18 mouse cellular contexts compared by ENCODE assay signal in the genomic region with DNA sequence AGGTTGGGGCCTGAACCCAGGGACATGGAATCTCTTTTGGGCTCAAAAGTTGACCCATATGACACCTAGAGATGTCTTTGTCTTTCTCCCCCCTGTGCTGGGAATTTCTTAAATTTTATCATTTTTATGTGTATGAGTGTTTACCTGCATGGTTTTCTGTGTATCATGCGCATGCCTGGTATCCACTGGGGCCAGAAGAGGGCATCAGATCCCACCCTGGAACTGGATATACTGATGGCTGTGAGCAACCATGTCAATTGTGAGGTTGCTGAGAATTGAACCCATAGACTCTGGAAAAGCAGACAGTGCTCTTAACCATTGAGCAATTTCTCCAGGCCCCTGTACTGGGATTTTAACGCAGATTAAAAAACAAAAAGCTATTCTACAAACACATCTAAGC.
A peak's percentile ranks its signal among the peaks of the same experiment; 100 is the strongest.
DNase-seq lines count a peak whose midpoint lies in the region; ATAC-seq and TF ChIP-seq lines count a peak whose summit lies in the region.
"Had no signal": no experiment of that assay in that cellular context is flagged by ENCODE, and none has a peak within 500 bp of the region (broad histone marks: within the 10 kb centered on the region; RNA-seq: fewer than 3 reads in every experiment).

No protein-coding gene starts in this region.

- TF ChIP-seq EP300 in MEL (IDR thresholded peaks at IDR 0.05; ENCODE audit: low read depth in 1 of 2, low read length in 2 of 2): no peak

- H3K79me2 ChIP-seq in MEL (ENCODE audit: control insufficient read depth, insufficient read depth, low read length, poor library complexity): no peaks in the 10 kb centered on the region

- no peaks in the 10 kb centered on the region for H3K9me3 ChIP-seq in heart, embryonic 15.5 days (replicated peaks)
- no peaks in the 10 kb centered on the region for H3K9me3 ChIP-seq in MEL (replicated peaks; ENCODE audit: insufficient read depth, low read length)
- H3K9me3 ChIP-seq: G1E; limb, embryonic 12.5 days; liver, embryonic 13.5 days; midbrain, embryonic 13.5 days; neural tube, embryonic 12.5 days had no signal

- no peak for TF ChIP-seq POLR2A in MEL (IDR thresholded peaks at IDR 0.05; ENCODE audit: control insufficient read depth in 1 of 2, insufficient read depth in 1 of 2, low read depth in 1 of 2, low read length in 2 of 2, poor library complexity in 1 of 2)
- no peak for TF ChIP-seq POLR2A in small intestine, adult 2 months (IDR thresholded peaks at IDR 0.05; ENCODE audit: low read depth, low read length)

- 94% methylated on average over 2 of the region's 2 CpGs for WGBS in heart, embryonic 15.5 days
- WGBS in small intestine, adult 2 months: 97% methylated on average over 2 of the region's 2 CpGs

- peaks cover 63% of the 10 kb centered on the region for H3K4me1 ChIP-seq in heart, embryonic 15.5 days (replicated peaks)
- H3K4me1 ChIP-seq in MEL (ENCODE audit: control insufficient read depth in 1 of 2, insufficient read depth in 2 of 2, low read length in 2 of 2): no peaks in the 10 kb centered on the region
- peaks cover 37% of the 10 kb centered on the region for H3K4me1 ChIP-seq in small intestine, adult 2 months (ENCODE audit: control insufficient read depth, insufficient read depth, insufficient read length, low read length)
- H3K4me1 ChIP-seq: neural tube, embryonic 12.5 days had no signal

- no peaks in the 10 kb centered on the region for H3K36me3 ChIP-seq in heart, embryonic 15.5 days
- H3K36me3 ChIP-seq in MEL (ENCODE audit: control insufficient read depth in 1 of 2, insufficient read depth in 2 of 2, low read length in 2 of 2): no peaks in the 10 kb centered on the region
- no peaks in the 10 kb centered on the region for H3K36me3 ChIP-seq in small intestine, adult 2 months (ENCODE audit: control insufficient read depth, insufficient read depth, low read length)
- H3K36me3 ChIP-seq: G1E; limb, embryonic 12.5 days; liver, embryonic 13.5 days; midbrain, embryonic 13.5 days; neural tube, embryonic 12.5 days had no signal

- H3K4me2 ChIP-seq in heart, embryonic 15.5 days: no peak overlapping the region
- H3K4me2 ChIP-seq: hindbrain, embryonic 14.5 days; limb, embryonic 12.5 days; liver, embryonic 13.5 days; midbrain, embryonic 13.5 days; neural tube, embryonic 12.5 days had no signal

- ATAC-seq in heart, embryonic 15.5 days (replicated peaks; ENCODE audit: insufficient number of reproducible peaks, insufficient read depth, low FRiP score, low read depth): no peak
- ATAC-seq: midbrain, embryonic 13.5 days had no signal

- no peak overlapping the region for H3K4me3 ChIP-seq in heart, embryonic 15.5 days
- no peak overlapping the region for H3K4me3 ChIP-seq in left cerebral cortex, adult 2 months
- H3K4me3 ChIP-seq in MEL (ENCODE audit: control insufficient read depth in 1 of 2, insufficient read depth in 1 of 2, low read depth in 2 of 2, low read length in 2 of 2): no peak overlapping the region
- no peak overlapping the region for H3K4me3 ChIP-seq in small intestine, adult 2 months (ENCODE audit: low read depth, low read length)
- H3K4me3 ChIP-seq: limb, embryonic 12.5 days; liver, embryonic 13.5 days; midbrain, embryonic 13.5 days; neural tube, embryonic 12.5 days had no signal

- no peaks in the 10 kb centered on the region for H3K27me3 ChIP-seq in heart, embryonic 15.5 days
- peaks cover 0 to 1% of the 10 kb centered on the region in 2 experiments; a peak in 3 of 4 replicates for H3K27me3 ChIP-seq in MEL (ENCODE audit: control insufficient read depth in 1 of 2, insufficient read depth in 2 of 2, low read length in 2 of 2)
- no peaks in the 10 kb centered on the region for H3K27me3 ChIP-seq in small intestine, adult 2 months (ENCODE audit: control insufficient read depth, insufficient read depth, low read length)
- H3K27me3 ChIP-seq: limb, embryonic 12.5 days; liver, embryonic 13.5 days; midbrain, embryonic 13.5 days; neural tube, embryonic 12.5 days had no signal

- peak overlapping the region; percentile 79 for H3K27ac ChIP-seq in heart, embryonic 15.5 days
- H3K27ac ChIP-seq in left cerebral cortex, adult 2 months: peak overlapping the region; percentile 85
- no peak overlapping the region for H3K27ac ChIP-seq in MEL (ENCODE audit: control insufficient read depth, low read depth, low read length)
- H3K27ac ChIP-seq in small intestine, adult 2 months (ENCODE audit: insufficient read depth, low read depth, low read length): peak overlapping the region; percentile 73; the same call in 1 of the 2 replicates
- H3K27ac ChIP-seq: hindbrain, embryonic 14.5 days; limb, embryonic 12.5 days; liver, embryonic 13.5 days; midbrain, embryonic 13.5 days; neural tube, embryonic 12.5 days had no signal

- no peak for DNase-seq in heart, adult 18-20 months
- DNase-seq in left cerebral cortex, adult 2 months (ENCODE audit: extremely low spot score in 1 of 2, low spot score in 2 of 2): no peak
- no peak for DNase-seq in left cerebral cortex, postnatal 4 days
- DNase-seq in MEL (ENCODE audit: low read depth, low spot score) (no peak), MN1 (ENCODE audit: low spot score) (no peak)
- DNase-seq: adrenal gland, postnatal 36 days; cerebellum, adult 2 months; cerebellum, postnatal 36 days; kidney, postnatal 14 days; liver, embryonic 13.5 days; thymus, postnatal 25 days had no signal

- no peak for TF ChIP-seq CTCF in left cerebral cortex, adult 2 months (IDR thresholded peaks at IDR 0.05)
- TF ChIP-seq CTCF in MEL (IDR thresholded peaks at IDR 0.05 in 2 of 3, conservative IDR thresholded peaks at IDR 0.05 in 1 of 3; ENCODE audit: control insufficient read depth in 1 of 3, insufficient read depth in 1 of 3, low read depth in 2 of 3, low read length in 3 of 3, poor library complexity in 1 of 3, severe bottlenecking in 1 of 3): peak; percentile 16 to 51 (median 48); a peak in 5 of 6 replicates
- TF ChIP-seq CTCF in small intestine, adult 2 months (IDR thresholded peaks at IDR 0.05; ENCODE audit: extremely low read depth, insufficient read length, insufficient replicate concordance, low read depth, low read length): no peak

- TF ChIP-seq RAD21 in MEL (IDR thresholded peaks at IDR 0.05; ENCODE audit: low read depth, low read length): peak; percentile 35

- intact Hi-C loops in left cerebral cortex, adult 2 months (cut with DNase I): loop anchor here (5.0 kb wide), 2 partner anchors 40 to 65 kb away; no protein-coding TSS in a partner anchor
- intact Hi-C loops in left cerebral cortex, postnatal 4 days (cut with DNase I): no loop called here

- H3K9ac ChIP-seq in heart, embryonic 15.5 days: no peak overlapping the region
- H3K9ac ChIP-seq in MEL (ENCODE audit: control insufficient read depth, low read depth, low read length, poor library complexity, severe bottlenecking): no peak overlapping the region
- H3K9ac ChIP-seq: hindbrain, embryonic 14.5 days; limb, embryonic 12.5 days; liver, embryonic 13.5 days; midbrain, embryonic 13.5 days; neural tube, embryonic 12.5 days had no signal

TF ChIP-seq in MEL, 35 proteins besides CTCF, POLR2A, EP300 and RAD21:
- TF ChIP-seq SMC3 (IDR thresholded peaks at IDR 0.05; ENCODE audit: low read depth, low read length) (peak; percentile 61), TAL1 (IDR thresholded peaks at IDR 0.05; ENCODE audit: low read length) (no peak), ZKSCAN1 (IDR thresholded peaks at IDR 0.05; ENCODE audit: low read depth, low read length) (no peak), ZC3H11A (IDR thresholded peaks at IDR 0.05; ENCODE audit: low read depth, low read length) (peak; percentile 27; the same call in 1 of the 2 replicates)

Comparison
In these comparisons a context has a peak if more than half of its experiments do, and no peak if none do; other contexts are left out.
1. CTCF ChIP-seq: peak in MEL (3 of 3); none in left cerebral cortex, adult 2 months (single experiment) and small intestine, adult 2 months (single experiment).